Mouse (Mus musculus): ENCODE results near the gene Adam17. TPM values are rescaled to one million over a fixed set of nuclear protein-coding genes. Genes with fewer than 3 reads are reported as not detected.

Adam17 gene
- 15.8 and 16.3 TPM in 2 replicates for polyA plus RNA-seq (2015; fragmentation: Nextera tagmentation; extraction: Ambion mirVana)

DNA sequence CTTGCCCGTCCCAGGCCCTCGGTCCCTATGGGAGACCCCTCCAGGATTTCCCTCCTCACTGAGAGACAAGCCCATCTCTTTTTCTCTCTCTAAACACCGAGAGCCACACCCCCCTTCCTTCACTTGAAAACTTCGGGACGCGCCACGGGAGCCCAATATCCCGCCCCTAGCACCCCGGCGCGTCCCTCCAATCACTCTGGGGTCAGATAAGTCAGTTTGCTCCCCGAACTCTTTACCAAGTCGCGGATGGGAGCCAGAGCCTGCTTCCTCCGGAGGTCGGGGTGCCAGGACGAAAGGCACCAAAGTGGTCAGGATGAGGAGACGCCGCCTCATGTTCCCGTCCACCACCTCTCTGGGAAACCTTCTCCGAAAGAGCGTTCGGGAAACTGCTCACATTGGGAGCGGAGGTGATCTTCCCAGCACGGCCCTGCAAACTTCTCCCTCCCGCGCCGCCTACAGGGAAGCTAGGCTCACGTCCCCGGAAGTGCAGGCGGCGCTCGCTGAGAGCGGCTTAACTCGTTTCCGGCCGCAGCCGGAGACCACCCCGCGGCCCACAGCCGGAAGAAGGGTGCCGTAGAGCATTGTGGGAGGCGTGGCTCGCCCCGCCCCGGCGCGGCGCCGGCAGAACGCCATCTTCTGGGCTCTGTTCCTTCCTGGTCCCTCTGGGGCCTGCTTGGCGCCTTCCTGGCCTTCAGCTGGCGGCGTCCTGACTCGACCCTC, at the start of gene Adam17:
Adam17 (minus strand) TSS at position 533 of the 720 bp plus-strand sequence.
- H3K4me1 ChIP-seq (ENCODE audit: control insufficient read depth, low read depth, low read length): peaks cover 11% of the 10 kb centered on the region
- H3K4me2 ChIP-seq (ENCODE audit: low read depth, low read length): peak within 1 kb of the TSS; percentile 95
- H3K27ac ChIP-seq (ENCODE audit: low read length): peak within 1 kb of the TSS; percentile 98
- no peaks in the 10 kb centered on the region for H3K36me3 ChIP-seq (ENCODE audit: control insufficient read depth, insufficient read depth)
- WGBS (ENCODE audit: insufficient replicate concordance): under 1% methylated on average over 55 of the region's 55 CpGs
- no peaks in the 10 kb centered on the region for H3K9me3 ChIP-seq (replicated peaks; ENCODE audit: control insufficient read depth, low read length)
- ATAC-seq (ENCODE audit: low read depth): peak; percentile 97
- H3K27me3 ChIP-seq (ENCODE audit: control insufficient read depth, insufficient read depth, low read depth, low read length): no peaks in the 10 kb centered on the region
- H3K4me3 ChIP-seq (ENCODE audit: low read depth, low read length): peak within 1 kb of the TSS; percentile 91
- H3K9ac ChIP-seq (ENCODE audit: low read depth, low read length): peak within 1 kb of the TSS; percentile 93

DNA sequence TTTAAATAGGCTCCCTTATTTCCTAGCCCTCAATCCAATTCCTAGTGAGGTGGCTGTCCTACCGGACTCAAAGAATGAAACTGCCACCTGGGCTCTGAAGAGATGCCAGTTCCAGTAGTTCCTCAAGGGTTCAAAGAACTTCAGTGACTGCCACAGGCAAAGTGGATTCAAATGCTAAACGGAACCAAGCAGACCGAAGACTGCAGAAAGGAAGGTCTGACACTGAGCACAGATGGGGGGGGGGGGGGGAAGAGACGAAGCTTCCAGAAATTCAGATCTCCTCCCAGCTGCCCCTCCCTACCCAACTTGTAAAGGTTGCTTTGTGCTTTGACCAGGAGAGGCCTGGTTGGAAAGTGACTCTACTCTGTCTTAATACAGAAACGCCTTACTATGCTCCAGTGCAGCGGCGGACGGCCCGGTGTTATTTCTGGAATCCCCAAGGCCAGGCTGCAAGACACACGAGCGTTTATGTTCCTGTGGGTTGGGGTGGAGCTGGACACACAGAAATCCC, 45.2 kb upstream of the Adam17 start:
- Histone ChIP-seq H3K4me1 (ENCODE audit: control insufficient read depth, low read depth, low read length) (peaks cover 32% of the 10 kb centered on the region), H3K4me3 (ENCODE audit: low read depth, low read length) (peak overlapping the region; percentile 88; the same call in 1 of the 2 replicates), H3K27me3 (ENCODE audit: control insufficient read depth, insufficient read depth, low read depth, low read length) (no peaks in the 10 kb centered on the region), H3K9ac (ENCODE audit: low read depth, low read length) (peak overlapping the region; percentile 5; the same call in 1 of the 2 replicates), H3K9me3 (replicated peaks; ENCODE audit: control insufficient read depth, low read length) (no peaks in the 10 kb centered on the region), H3K36me3 (ENCODE audit: control insufficient read depth, insufficient read depth) (peaks cover 12% of the 10 kb centered on the region), H3K27ac (ENCODE audit: low read length) (no peak overlapping the region), H3K4me2 (ENCODE audit: low read depth, low read length) (peak overlapping the region; percentile 94)
- WGBS (ENCODE audit: insufficient replicate concordance): 57% methylated on average over 11 of the region's 11 CpGs
- ATAC-seq (ENCODE audit: low read depth): no peak

DNA sequence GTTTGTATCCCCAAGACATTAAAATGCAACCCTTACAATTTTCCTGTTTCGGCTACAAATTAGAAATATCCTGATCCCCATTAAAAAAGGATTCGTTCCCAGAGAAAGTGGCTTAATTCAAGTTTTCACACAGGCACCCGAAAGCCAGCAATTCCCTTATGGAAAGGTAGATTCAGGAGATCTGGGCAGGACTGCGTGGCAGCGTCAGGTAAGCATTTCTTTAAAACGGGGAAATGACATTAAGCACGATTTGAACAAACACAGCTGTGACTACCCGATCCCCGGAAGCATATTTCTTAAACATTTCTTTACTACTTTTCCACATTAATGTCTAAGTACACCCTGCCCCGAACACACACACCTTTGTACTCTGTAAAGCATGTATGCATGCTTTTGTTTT, 44.7 kb upstream of the Adam17 start:
- Histone ChIP-seq H3K4me1 (ENCODE audit: control insufficient read depth, low read depth, low read length) (peaks cover 32% of the 10 kb centered on the region), H3K9me3 (replicated peaks; ENCODE audit: control insufficient read depth, low read length) (no peaks in the 10 kb centered on the region; the same call in 1 of the 2 replicates), H3K36me3 (ENCODE audit: control insufficient read depth, insufficient read depth) (peaks cover 16% of the 10 kb centered on the region), H3K27me3 (ENCODE audit: control insufficient read depth, insufficient read depth, low read depth, low read length) (no peaks in the 10 kb centered on the region), H3K4me3 (ENCODE audit: low read depth, low read length) (peak overlapping the region; percentile 88), H3K9ac (ENCODE audit: low read depth, low read length) (peak overlapping the region; percentile 68), H3K4me2 (ENCODE audit: low read depth, low read length) (peak overlapping the region; percentile 94), H3K27ac (ENCODE audit: low read length) (peak overlapping the region; percentile 98)
- no peak for ATAC-seq (ENCODE audit: low read depth)
- 11% methylated on average over 10 of the region's 10 CpGs for WGBS (ENCODE audit: insufficient replicate concordance)

DNA sequence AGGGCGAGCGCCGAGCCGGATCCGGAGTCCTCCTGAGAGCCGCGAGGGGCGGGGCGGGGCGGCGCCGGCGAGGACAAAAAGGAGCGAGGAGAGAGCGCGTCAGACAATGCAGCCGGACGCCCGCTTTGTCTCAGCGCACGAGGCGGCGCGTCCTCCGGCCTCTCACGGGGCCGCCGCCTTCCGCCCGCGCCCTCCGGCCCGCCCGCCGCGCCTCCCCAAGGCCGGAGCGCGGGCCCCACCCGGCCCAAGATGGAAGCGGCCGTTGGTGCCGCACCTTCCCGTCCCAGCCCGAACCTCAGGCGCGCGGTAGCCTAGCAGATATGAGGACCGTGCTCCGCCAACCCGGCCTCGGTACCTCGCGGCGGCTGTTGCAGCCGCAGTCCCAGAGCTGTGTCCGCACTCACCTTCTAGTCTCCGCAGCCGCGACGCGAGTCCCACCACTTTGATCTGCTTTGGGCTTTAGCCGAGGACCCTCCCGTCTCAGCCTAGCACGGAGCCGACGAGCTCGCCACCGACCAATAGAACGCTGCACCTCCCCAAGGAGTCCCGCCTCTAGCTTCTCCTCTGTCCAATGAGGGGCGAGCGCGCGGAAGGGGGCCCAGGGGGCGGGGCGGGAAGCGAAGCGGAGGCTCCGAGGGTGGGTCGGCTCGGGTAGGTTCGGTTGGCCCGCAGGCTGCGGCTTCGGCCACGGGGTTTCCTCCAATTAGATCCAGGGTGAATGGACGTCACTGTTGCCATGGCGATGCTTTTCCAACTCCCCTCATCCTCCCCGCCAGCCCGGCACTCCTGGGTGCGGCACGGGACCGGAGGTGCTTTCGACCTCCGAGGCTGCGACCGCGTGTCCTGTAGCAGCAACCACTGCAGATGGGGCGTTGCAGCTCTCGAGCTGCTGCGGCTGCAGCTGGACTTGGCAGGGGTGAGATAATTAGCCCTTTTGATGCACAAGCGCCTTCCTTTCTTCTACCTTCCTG, 44.0 kb upstream of the Adam17 start, which contains the start of gene Ywhaq:
Ywhaq (minus strand) TSS at position 538 of the 971 bp plus-strand sequence.
- H3K27ac ChIP-seq (ENCODE audit: low read length): peak within 1 kb of the TSS; percentile 98
- no peaks in the 10 kb centered on the region for H3K27me3 ChIP-seq (ENCODE audit: control insufficient read depth, insufficient read depth, low read depth, low read length)
- peak within 1 kb of the TSS; percentile 94 for H3K4me2 ChIP-seq (ENCODE audit: low read depth, low read length)
- under 1% methylated on average over 94 of the region's 103 CpGs for WGBS (ENCODE audit: insufficient replicate concordance)
- H3K4me1 ChIP-seq (ENCODE audit: control insufficient read depth, low read depth, low read length): peaks cover 32% of the 10 kb centered on the region
- H3K9me3 ChIP-seq (replicated peaks; ENCODE audit: control insufficient read depth, low read length): no peaks in the 10 kb centered on the region; the same call in 1 of the 2 replicates
- H3K4me3 ChIP-seq (ENCODE audit: low read depth, low read length): peak within 1 kb of the TSS; percentile 88
- peak within 1 kb of the TSS; percentile 88 for H3K9ac ChIP-seq (ENCODE audit: low read depth, low read length)
- ATAC-seq (ENCODE audit: low read depth): peak; percentile 98
- H3K36me3 ChIP-seq (ENCODE audit: control insufficient read depth, insufficient read depth): peaks cover 16% of the 10 kb centered on the region

DNA sequence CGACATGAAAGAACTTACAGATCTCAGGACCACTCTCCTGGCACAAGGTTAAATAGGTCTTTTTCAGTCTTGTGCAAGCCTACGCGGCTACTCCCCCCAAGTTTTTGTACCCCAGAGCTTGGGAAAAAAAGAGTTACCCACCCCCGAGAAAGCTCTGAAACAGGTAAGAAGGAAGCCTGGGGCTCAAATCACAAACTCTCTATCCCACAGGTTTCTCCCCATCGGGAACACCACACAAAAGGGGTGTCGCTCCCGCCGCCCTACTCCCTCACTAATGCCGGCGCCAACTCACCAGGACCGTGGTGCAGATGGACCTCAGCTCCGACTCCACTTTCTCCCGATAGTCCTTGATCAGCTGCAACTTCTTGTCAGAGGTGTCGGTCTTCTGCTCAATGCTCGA, 43.1 kb upstream of the Adam17 start:
- Histone ChIP-seq H3K4me3 (ENCODE audit: low read depth, low read length) (peak overlapping the region; percentile 88), H3K4me1 (ENCODE audit: control insufficient read depth, low read depth, low read length) (peaks cover 29% of the 10 kb centered on the region), H3K4me2 (ENCODE audit: low read depth, low read length) (peak overlapping the region; percentile 94), H3K9ac (ENCODE audit: low read depth, low read length) (peak overlapping the region; percentile 75), H3K36me3 (ENCODE audit: control insufficient read depth, insufficient read depth) (peaks cover 16% of the 10 kb centered on the region), H3K27me3 (ENCODE audit: control insufficient read depth, insufficient read depth, low read depth, low read length) (no peaks in the 10 kb centered on the region), H3K27ac (ENCODE audit: low read length) (no peak overlapping the region), H3K9me3 (replicated peaks; ENCODE audit: control insufficient read depth, low read length) (no peaks in the 10 kb centered on the region; the same call in 1 of the 2 replicates)
- ATAC-seq (ENCODE audit: low read depth): no peak
- WGBS (ENCODE audit: insufficient replicate concordance): under 1% methylated on average over 13 of the region's 15 CpGs

DNA sequence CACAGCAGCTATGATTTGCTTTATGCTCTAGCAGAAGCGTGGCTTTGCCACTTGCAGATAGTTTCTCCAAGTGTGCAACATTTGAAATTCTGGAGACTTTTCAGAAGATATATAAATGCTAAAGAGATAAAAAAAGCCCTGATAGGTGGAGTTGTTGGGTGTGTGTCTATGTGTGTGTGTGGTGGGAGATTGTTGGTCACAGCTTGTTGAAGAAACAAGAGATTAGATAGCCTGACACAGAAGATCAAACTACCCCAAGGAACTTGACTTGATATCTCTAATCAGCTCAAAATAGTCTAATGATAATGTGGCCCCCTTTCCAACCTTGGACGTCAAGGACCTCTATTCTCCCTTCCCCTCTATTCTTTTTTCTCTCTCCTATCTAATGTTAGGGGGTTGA, 37.2 kb upstream of the Adam17 start:
- 35% methylated on average over 2 of the region's 2 CpGs for WGBS (ENCODE audit: insufficient replicate concordance)
- peak overlapping the region; percentile 33; the same call in 1 of the 2 replicates for H3K27ac ChIP-seq (ENCODE audit: low read length)
- H3K4me3 ChIP-seq (ENCODE audit: low read depth, low read length): no peak overlapping the region
- ATAC-seq (ENCODE audit: low read depth): peak; percentile 64
- H3K27me3 ChIP-seq (ENCODE audit: control insufficient read depth, insufficient read depth, low read depth, low read length): no peaks in the 10 kb centered on the region
- no peaks in the 10 kb centered on the region; the same call in 1 of the 2 replicates for H3K9me3 ChIP-seq (replicated peaks; ENCODE audit: control insufficient read depth, low read length)
- H3K36me3 ChIP-seq (ENCODE audit: control insufficient read depth, insufficient read depth): peaks cover 21% of the 10 kb centered on the region
- H3K9ac ChIP-seq (ENCODE audit: low read depth, low read length): no peak overlapping the region
- H3K4me1 ChIP-seq (ENCODE audit: control insufficient read depth, low read depth, low read length): peaks cover 19% of the 10 kb centered on the region
- H3K4me2 ChIP-seq (ENCODE audit: low read depth, low read length): no peak overlapping the region

DNA sequence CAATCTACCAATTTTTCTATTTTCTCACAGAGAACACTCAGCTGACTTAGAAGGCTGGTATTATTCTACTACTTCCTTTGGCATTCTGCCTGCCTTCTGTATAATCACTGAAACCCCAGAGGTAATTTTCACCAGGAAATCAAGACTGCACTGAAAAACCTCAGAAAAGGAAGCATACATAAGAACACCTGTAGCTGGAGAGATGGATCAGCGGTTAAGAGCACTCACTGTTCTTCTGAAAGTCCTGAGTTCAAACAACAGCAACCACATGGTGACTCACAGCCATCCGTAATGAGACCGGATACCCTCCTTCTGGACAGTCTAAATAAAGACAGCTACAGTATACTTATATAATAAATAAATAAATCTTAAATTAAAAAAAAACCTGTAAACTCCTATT, 36.2 kb upstream of the Adam17 start:
- Histone ChIP-seq H3K27ac (ENCODE audit: low read length) (no peak overlapping the region), H3K27me3 (ENCODE audit: control insufficient read depth, insufficient read depth, low read depth, low read length) (no peaks in the 10 kb centered on the region), H3K36me3 (ENCODE audit: control insufficient read depth, insufficient read depth) (peaks cover 16% of the 10 kb centered on the region), H3K4me1 (ENCODE audit: control insufficient read depth, low read depth, low read length) (peaks cover 11% of the 10 kb centered on the region), H3K4me2 (ENCODE audit: low read depth, low read length) (no peak overlapping the region), H3K9ac (ENCODE audit: low read depth, low read length) (no peak overlapping the region), H3K9me3 (replicated peaks; ENCODE audit: control insufficient read depth, low read length) (no peaks in the 10 kb centered on the region; the same call in 1 of the 2 replicates), H3K4me3 (ENCODE audit: low read depth, low read length) (no peak overlapping the region)
- ATAC-seq (ENCODE audit: low read depth): no peak
- 92% methylated on average over 3 of the region's 3 CpGs for WGBS (ENCODE audit: insufficient replicate concordance)

DNA sequence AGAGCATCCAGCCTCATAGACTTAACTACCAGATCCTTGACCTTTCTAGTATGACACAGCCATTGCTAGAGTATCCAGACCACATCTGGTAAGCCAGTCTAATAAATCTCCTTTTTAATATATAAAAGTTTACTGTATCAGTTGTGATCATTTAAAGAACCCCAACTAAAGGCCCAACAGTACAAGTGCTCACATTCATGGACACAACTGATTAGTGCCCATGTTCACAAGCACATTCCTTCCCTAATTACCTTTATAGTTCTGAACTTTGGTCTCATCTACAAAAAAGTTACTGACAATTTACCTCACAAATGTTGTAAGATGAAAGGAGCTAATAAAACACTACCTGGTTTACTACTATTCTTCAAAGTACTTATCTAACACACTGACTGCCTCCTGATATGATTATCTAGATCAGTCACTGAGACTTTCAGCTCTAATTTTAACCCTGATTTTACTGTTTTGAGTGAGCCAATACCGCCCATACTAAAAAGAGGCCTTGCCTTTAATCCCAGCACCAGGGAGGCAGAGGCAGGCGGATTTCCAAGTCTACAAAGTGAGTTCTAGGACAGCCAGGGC, 35.4 kb upstream of the Adam17 start:
- Histone ChIP-seq H3K36me3 (ENCODE audit: control insufficient read depth, insufficient read depth) (peaks cover 10% of the 10 kb centered on the region), H3K9me3 (replicated peaks; ENCODE audit: control insufficient read depth, low read length) (no peaks in the 10 kb centered on the region; the same call in 1 of the 2 replicates), H3K9ac (ENCODE audit: low read depth, low read length) (no peak overlapping the region), H3K27ac (ENCODE audit: low read length) (no peak overlapping the region), H3K4me1 (ENCODE audit: control insufficient read depth, low read depth, low read length) (peaks cover 7% of the 10 kb centered on the region), H3K4me2 (ENCODE audit: low read depth, low read length) (no peak overlapping the region), H3K27me3 (ENCODE audit: control insufficient read depth, insufficient read depth, low read depth, low read length) (no peaks in the 10 kb centered on the region), H3K4me3 (ENCODE audit: low read depth, low read length) (no peak overlapping the region)
- 81% methylated on average over 2 of the region's 2 CpGs for WGBS (ENCODE audit: insufficient replicate concordance)
- ATAC-seq (ENCODE audit: low read depth): no peak
